Mouse (Mus musculus) cerebellum, adult 9-10 months (tissue): ENCODE data around the gene Kcnh7.

Source experiments
- DNase-seq: peaks from one replicate; pipeline ENCODE4 v3.0.0; 2022

Kcnh7 gene

DNA sequence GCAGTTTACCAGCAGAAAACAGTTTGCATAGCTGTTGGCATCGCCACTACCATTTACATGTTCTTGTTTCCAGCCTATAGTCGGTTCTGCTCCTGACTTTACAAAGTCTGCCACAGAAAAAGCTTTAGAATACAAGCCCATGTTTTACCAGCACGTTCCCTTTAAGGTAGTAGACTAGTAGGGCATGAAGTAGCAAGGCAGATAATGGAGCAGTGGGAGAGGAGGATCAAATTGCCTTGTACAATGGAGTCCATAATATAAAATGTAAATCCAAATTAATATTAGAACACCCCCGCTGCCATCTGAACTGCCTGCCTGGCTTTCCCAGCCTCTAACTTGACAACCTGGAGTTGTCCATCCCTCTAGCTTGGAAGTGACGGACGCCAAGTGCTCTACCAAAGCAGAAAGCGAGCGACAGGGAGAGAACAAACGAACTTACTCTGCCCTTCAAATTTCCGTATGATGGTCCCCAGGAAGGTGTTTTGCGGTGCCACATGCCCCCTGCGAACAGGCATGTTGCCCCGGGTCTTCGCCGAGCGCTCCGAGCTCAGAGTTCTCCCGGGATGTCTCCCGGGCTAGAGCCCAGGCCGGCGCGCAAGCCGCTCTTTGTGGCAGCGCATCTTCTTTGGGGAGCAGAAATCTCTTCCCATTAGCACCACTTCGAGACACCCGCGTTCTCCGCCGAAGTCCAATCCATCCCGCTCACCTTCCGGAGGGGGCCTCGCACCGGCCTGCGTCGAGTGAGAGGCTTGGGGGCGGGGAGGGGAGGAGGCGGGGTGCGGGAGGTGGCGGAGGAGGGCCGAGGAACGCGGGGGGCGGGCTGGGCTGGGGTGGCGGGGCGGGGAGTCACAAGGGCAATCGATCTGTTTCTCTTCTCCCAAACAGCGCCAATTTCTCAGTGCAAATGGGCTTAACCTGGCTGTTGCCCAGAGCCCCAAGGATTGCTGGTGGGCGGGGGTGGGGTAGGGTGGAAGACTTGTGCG lies at the start of gene Kcnh7:
TSS of gene Kcnh7 (minus strand) at position 725 of the 983 bp plus-strand sequence.
- DNase-seq = no peak

DNA sequence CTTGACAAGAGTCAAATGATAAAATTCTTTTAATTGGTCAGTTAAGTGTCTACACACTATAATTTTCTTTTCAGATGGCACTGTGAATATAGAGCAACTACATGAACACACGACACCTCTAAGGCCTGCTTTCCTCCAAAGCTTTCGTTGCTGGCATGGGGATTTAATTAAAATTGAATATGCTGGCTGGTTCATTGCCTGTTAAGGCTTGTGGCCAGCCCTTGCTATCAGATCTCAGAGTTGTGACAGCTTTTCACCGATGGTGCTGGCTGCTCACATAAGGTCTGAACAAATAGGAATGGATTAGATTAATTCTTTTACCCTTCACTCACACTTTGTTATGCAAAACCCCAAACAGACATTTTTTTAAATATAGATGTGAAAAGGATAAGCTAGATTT lies 23.3 kb upstream of the Kcnh7 start:
- no peak for DNase-seq

DNA sequence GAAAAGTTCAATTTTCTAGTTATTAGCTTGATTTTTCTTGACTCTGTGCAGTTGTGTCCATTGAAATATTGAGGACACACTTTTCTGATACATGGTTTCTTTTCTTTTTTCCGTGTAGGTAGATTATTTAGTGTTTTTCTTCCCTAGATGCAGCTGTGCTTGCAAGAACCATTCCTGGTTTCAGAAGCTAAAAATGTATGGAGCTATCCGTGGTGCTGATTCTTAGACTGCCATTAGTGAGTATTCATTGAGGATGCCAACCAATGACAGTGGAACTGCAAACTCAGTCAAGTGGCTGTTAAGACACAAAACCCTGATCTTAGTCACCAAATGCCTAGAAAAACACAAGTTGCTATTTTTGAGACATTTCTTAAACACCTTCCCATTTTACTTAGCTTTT lies 1.9 kb upstream of the Kcnh7 start:
- no peak for DNase-seq

DNA sequence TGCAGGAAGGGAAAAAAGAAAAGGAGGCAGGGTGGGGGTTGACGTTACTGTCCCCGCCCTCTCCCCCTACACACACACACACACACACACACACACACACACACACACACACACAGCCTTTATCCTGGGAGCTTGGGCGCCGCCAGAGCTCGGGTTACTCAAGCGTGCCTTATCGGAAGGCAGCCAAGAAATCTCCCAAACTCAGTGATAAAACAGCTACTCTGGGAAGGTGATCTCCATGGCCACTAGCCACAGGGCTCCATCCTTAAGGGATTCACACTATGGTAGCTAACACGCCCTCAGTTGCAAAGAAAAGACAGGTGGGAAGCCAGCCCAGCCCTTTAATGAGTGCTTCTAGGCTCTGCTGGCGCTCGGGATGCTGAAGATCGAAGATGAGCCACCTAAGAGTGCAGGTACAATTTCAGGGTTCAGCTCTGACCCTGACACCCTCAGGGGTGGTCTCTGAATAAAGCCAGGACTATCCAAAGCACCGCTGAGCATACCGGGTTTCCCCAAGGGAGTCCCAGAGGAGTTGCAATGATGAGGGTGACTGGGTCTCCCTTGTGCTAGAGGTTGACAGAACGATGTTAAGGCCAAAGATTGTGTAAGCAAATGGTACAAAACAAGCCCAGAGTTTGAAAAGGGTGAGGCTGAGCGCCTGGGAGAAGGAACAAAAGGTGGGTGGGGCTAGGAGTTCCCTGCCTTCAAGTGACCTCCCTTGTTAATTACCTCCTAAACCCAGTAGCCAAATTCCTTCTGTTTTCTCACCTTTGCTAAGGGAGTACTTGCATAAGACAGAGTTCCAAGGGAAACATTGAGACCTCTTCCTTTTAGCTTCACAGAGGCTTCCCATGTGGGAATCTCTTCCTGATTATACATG lies 704 bp upstream of the Kcnh7 start:
- DNase-seq = peak; percentile 5

DNA sequence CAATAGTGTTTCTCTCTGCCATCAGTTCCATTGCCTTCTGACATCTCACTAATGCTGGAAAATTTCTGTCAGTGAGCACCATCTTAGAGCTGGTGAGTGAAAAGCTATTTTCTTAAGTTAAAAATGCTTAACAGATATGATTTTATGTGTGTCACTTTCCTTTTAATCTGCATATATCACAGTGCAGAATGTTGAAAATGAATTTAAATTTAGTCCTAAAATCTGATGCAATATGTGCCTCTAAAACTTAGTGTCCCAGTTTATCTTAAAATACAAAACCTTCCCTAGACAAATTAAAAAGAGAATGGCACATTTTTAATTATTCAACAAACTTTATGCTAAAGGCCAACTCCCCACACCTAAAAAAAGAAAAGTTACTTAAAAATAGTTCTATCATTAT lies 30.4 kb downstream of the Kcnh7 start:
- no peak for DNase-seq

DNA sequence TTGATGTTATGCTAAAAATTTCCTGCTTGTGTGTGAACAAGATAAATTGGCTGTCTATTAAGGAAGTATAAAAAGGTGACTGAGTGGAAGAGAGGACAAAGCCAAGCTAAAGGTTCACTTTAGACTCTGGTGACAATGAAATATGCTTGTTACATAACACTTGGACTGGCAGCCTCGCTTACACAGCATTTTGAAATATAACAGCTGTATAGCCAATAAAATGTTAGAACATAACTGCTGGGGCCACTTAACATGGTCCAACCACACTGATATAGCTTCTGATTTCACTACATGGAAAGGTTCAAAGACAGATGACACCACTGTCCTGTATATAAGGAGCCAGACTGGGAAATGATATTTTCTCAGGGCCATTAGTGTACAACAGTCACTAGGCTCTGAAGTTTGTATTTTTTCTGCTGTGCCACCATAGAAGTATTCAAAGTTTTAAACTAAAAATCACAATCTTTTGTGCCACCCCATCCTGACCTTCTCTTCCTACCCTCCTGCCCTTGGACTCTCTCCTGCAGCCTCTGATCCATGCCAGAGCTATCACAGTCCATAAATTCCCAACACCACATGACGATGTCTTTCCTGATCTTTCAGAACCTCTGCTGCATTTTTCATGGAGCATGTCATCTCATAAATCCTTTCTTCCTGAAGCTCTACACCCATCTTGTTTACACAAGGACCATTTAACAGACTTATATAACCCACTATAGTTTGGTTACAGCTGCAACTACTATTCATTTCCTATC lies 56.1 kb downstream of the Kcnh7 start:
- DNase-seq = no peak

DNA sequence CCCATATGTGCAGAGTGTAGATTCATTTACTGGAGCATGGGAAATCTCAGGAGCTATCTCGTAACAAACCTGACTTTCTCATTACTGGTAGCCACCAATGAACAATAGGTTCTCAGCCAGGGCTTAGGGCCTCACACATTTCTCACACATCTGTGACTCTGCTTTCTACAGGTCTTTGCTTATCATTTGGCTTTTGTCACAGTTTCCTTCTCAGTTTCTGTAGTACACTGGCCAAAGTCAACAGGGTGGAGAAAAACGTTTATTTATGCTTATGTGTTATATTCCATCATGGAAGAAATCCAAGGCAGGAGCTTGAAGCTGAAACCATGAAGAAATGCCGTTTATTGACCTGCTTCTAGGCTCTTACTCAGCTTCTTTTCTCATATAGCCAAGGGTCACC lies 63.8 kb downstream of the Kcnh7 start:
- DNase-seq = no peak

DNA sequence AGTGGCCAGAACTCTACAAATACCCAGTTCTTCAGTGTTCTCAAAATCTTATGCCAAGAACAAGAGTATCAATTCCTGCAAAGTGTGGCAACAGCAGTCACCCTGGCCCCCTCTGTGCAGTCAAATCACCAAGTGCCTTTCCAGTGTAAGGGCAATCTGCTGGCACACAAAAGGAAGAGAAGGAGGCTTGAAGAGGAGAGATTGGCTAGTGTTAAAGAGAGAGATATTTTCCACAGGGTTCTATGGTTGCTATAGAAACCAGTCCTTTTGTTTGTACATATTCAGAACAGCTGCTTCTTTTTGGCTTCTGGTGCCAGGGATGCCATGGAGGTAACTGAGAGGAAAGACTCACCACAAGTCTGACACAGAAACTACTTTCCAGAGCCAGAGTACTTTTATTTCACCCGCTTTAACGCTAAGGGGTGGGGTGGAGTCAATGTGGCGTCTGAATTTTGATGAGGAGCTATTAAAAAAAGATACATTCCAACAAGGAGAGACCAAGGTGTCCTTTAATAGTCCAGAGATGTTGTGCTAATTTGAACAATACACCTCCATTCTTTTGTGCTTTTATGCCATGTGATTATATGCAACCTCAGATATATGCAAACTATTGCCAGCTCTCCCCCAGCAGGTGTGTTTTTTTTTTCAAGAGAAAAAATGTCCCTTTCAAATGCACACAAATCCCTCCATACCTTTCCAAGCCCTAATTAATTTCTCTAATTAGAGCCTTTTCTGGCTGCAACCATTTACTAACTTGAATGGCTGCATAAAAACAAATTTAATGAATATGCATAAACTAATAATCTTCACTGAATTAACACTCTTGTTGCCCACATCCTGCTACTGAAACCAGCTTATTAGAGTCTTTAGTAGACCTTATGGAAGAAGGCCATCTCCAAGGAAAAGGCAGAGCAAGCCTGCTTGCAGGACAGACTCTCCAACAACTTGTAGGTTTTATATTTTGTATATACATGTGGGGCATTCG lies 66.6 kb downstream of the Kcnh7 start:
- DNase-seq = no peak

DNA sequence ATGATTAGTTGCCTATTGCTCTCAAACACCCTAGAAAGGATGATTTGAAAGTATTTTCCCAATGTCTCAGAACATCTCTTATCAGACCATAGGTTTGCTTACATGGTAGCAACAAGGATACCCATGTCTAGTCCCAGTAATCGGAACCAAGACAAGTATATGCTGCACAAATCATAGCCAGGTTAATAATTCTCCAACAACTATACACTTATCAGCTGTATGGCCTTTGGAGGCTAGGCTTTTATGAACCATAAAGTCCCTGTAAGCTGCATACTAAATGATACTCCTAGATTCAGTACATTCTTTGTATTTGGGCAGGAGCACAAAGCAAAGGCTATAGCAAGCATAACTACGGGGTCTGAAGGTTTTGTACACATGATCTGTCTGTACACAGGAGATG lies 78.1 kb downstream of the Kcnh7 start:
- DNase-seq = no peak

DNA sequence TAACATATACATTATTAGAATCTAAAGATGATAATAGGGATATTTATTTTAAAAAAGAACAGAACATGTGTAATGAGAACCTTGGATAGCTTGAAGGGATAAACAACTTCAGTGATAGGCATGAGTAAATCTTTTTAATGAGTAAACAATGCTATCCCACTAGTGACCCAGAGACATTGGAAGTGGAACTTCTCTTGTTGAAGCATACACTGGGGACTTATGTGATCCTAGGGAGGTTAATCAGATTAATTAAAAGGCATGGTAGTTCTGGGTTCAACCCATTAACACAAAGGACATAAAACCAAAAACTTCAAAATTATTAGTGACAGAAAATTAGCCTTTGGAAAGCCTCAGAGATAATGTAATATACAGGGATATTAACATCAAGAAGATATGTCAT lies 84.4 kb downstream of the Kcnh7 start:
- no peak for DNase-seq

DNA sequence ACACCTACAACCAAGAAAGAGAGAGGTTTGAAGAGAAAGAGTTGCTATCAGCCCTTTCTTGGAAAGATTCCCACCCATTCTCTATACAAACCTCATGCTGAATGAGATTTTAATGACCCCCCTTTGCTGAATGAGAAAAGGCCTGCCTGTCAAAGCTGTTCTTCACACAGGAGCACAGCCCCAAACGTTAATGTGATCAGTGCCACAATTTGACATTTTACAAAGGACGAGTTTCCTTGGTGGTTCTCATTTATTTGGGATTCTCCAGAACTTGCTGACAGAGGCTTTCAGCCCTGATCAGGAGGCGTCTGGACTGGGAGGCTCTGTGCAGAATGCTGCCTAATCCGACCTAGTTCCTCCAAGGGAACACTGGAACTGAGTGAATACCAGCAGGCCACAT lies 92.3 kb downstream of the Kcnh7 start:
- no peak for DNase-seq

DNA sequence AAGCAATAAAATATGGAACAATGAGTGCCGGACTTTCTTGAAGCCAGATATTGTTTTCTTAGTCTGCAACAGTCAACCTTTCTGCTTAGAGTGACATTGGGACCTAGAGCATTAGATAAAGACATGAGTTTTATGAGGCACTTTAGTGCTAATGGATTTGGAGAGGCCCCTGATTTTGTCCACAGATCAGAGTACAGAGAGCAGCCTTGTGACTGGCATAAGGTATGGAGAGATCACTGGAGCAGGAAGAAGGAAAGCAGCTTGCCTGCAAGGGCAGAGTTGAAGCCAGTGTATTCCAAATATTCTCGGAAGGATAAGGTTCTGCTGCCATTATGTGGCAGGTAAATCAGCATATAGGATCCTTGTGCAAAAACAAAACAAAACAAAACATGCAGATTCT lies 93.6 kb downstream of the Kcnh7 start:
- no peak for DNase-seq

DNA sequence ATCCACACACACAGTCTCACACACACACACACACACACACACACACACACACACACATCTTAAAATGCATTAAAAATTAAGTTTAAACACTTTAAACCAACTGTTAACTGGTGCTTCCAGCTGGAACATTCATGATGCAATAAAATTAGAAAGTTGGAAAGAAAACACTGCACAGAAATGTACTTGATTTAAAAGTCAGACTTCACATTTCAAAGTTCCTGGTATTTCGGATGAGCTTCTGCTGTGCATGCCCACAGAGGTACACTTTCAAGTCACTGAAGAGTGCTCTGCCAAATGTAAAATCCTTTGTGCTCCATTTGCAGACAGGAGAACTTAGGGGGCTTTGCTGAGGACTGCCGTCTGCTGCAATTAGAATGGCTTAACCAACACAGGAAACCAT lies 125.7 kb downstream of the Kcnh7 start:
- no peak for DNase-seq

DNA sequence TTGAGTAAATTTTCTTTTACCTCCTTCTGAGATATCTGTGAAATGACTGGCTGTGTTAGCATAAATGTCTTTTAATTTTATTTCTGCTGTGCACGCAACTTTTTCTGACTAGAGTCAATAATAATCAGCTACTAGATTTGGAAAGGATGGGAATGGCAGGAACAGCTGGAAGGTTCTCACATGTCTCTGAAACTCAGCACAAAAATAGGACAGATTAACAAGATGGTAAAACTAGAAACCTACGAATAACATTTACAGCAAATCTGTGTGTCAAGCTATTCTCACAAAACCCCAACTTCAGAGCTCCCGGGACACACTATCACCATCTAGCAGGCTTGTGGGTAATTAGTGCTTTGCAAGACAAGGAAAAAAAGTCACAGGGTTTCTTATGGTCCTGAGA lies 134.2 kb downstream of the Kcnh7 start:
- no peak for DNase-seq

DNA sequence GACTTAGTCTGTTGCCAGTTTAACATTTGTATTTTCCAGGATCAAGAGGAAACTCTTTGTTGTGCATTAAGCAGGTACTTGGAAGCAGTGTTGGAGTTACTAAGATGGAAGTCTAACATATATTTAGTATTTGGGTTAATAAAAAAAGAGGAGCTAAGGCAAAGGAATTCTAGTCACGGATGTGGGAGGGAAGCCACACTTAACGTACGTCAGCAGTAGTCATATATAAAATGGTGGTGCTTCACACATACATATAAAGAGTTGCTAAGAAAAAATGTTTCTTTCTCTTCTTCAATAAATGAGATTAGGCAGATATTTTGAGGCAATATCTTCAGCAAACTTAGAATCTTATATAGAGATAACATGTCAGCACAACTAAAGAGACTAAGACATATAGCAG lies 144.4 kb downstream of the Kcnh7 start:
- DNase-seq = no peak

DNA sequence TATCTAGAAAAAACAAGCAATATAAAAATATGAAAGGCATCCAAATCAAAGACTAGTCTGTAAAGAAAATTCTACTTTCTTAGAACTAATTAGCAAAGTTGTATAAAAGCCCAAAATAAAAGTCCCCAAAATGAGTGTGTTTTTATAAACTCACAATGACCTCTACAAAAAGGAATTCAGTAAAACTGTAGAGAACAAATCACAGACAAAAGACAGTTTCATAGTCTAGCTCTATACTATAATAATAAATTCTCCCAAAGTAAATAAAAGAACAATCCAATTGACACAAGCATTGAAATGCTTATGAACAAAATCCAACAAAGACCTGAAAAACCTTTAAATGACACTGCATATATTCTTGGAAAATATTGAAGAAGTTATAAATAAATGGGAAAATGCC lies 169.2 kb downstream of the Kcnh7 start:
- no peak for DNase-seq

DNA sequence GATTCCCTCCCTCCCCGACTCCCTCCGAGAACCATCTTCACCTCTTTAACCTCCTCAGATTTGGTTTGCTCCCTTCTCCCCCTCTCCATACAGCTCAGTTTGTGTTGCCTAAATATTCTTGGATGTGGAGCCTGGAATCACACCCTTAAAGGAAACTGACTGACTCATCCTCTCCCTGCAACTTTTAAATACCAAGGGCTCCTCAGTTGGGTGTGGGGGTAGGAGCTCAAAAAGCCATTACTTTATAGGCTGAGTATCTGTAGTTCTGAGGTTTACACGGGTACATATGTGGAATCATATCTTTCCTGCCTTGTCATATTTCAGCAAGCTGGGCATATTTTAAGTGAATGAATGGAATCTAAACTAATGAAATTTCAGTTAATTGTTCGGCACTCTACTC lies 174.9 kb downstream of the Kcnh7 start:
- no peak for DNase-seq

DNA sequence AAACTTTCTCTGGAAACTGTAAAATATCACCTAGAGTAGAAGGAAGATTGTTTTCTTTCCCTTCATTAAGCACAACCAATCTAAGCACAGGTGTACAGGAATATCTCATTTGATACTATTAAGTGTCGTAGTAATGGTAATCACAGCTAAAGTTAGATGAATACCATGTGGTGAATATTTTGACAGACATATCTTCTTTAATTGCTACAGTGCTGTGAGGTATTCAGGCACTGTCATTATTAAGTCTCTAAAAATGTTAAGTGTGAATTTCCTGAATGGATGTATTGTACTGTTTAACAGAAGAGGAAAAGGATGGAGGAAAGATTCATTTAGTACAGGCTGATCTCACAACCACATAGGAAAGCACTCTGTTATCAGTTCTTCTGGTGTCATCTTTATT lies 181.3 kb downstream of the Kcnh7 start:
- DNase-seq = no peak

DNA sequence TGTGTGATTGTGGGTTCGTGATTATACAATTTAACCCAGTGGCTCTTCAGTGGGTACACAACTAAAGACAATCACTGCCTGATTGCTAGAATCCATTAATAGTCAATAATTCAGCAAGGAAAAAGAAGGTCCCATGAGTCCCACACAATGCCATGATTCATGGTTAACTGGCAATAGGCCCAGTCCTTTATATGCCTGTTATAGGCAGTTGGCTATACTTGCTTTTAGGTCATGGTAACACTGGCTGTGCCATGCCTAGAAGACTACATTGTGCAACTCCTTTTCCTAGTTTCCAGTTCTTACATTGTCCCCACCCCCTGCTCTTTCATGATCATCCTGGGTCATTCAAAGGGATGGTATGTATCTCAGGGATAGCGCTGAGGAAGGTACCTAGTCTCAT lies 186.4 kb downstream of the Kcnh7 start:
- no peak for DNase-seq

DNA sequence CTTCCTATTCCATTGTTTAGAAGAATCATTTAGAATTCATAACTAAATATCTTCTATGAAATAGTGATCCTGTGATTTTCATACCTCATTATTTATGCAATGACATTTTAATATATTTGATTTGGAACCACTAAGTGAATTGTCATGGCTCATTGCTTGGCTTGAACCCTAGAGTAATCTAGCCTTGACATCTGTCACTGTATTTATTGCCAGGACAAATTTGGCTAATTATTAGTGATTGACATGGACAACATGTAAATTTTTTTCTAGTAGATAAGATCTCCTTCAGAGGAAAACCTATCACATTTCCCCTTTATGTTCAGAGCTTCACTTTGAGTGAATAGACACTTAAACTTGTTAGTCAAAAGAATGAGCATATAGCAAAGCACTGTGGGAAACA lies 195.5 kb downstream of the Kcnh7 start:
- DNase-seq = no peak

DNA sequence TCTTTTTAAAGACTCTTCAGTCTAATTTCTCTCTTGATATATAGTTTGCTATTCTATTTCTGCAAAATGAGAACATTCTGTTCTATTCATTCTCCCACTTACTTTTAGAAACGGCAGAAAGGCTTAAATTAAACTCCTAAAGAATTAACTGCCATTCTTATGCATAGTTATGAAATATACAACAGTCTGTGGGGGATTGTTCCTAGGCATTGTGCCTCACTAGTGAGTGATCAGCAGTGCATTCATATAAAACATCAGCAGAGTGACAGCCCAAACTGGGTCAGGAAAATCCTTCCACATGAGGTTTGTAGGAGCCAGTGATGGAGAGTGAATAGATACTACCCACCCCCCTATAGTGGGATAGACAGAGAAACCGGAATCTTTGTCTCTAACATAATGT lies 200.2 kb downstream of the Kcnh7 start:
- DNase-seq = no peak
